Mouse (Mus musculus): ENCODE results near the gene Neurl4. TPM values are rescaled to one million over a fixed set of nuclear protein-coding genes. Genes with fewer than 3 reads are reported as not detected.
A peak's percentile ranks its signal among the peaks of the same experiment; 100 is the strongest.
"Not testable (repeated sequence)": the region's sequence is repeated elsewhere in the genome, so short reads cannot be mapped to it uniquely, and the experiment has no call there.

Gene Neurl4
- total RNA-seq (2021) = 10 to 100 TPM; 43.5 to 45.8 TPM
- long read RNA-seq, experiment 1, partial matches to known transcripts = 5 of 15 reads
- long read RNA-seq, experiment 1, other reads (novel, unspliced or antisense) = 10 of 15 reads
- long read RNA-seq, experiment 2, partial matches to known transcripts = 11 of 19 reads
- long read RNA-seq, experiment 2, other reads (novel, unspliced or antisense) = 8 of 19 reads

DNA sequence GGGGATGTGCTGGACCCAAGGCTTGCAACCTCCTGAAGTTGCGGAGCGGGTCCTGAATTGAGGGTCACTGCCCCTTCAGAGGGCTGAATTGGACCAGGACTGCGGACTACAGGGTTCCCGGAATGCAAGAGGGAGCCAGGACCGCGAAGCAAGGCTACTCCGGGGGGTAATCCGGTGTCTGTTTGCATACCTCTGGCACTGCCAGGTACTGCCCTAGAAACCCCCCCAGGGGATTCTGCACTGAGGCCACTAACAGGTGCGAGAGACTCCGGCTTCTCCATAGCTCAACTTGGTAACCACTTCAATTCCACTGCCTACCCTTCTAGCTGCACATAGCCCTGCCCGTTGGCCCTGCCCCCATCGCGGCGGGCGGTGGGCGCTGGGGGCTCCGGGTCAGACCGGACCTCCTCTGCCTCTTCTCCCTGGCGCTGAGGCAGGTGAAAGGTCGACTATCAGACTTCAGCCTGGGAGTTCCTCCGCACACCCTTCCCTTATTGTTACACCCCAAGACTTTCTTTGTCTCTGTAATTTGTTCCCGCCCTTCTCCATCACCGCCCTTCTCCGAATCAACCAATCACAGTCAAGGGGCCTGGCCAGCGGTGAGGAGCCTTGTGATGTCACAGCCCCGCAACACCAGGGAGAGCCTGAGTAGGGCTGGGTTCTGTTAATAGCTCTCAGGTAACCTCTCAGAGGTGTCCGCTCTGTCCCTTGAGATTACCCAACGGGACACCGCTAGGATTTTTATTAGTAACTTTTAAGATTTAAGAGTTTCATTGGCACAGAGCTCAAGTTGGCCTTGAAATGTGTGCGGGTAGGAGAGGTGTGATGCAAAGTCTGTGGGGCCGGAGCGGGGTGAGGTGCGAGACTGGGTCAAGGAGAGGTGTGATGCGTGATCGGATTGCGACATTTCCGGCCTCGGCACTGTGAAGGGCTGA lies at the start of gene Neurl4, which contains the start of gene 2810408A11Rik:
Neurl4 (plus strand) TSS at position 602 of the 935 bp plus-strand sequence.
2810408A11Rik (minus strand) TSS at position 517 of the 935 bp plus-strand sequence.
- intact Hi-C loops (cut with DNase I) = loop anchor here (2.0 kb wide), 1 partner anchor 62 kb away; the partner anchor contains the start of gene Tmem256
- peak; percentile 83 to 86 for DNase-seq

DNA sequence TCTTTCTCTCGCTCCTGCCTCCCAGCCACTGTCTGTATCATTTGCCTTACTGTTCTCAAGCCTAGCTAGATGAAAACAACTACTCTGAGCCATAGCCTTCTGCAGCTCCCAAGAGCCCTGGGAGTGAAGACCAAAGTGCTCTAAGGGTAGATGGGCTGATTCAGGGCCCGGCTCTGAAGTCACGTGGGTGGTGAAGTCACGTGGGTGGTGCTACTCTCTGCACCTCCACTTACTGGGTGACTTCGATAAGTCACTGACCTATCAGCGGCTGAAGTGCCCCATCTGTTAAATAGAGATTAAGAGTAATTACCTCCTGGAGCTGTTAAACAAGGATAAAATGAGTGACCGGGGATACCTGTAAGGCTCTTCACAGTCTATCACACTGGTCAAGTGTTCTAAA lies 46.9 kb upstream of the Neurl4 start:
- intact Hi-C loops (cut with DNase I) = no loop called here

GRCm38 (mm10) chr11:69854680-69855079 lies 46.2 kb upstream of the Neurl4 start:
- intact Hi-C loops (cut with DNase I) = no loop called here
- DNase-seq = no peak

More for the DNA sequence above, 46.9 kb upstream of the Neurl4 start:
- DNase-seq = no peak

DNA sequence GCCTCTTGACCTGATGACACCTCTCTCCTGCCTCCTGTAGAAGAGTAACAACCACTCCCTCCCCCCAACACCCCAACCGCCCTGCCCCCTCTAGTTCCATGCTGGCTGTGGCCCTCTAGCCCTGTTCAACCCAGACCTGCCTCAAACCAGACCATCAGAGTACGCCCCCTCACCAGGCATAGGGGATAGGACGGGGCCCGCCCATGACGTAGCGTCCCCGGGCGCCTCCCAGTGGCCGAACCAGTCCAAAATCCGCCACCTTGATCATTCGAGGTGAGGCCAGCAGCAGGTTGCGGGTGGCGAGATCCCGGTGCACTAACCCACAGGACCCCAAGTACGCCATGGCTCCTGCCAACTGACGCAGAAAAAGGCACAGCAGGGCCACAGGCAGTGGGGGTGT lies 45.5 kb upstream of the Neurl4 start:
- DNase-seq = peak; percentile 52 to 58
- intact Hi-C loops (cut with DNase I) = no loop called here

DNA sequence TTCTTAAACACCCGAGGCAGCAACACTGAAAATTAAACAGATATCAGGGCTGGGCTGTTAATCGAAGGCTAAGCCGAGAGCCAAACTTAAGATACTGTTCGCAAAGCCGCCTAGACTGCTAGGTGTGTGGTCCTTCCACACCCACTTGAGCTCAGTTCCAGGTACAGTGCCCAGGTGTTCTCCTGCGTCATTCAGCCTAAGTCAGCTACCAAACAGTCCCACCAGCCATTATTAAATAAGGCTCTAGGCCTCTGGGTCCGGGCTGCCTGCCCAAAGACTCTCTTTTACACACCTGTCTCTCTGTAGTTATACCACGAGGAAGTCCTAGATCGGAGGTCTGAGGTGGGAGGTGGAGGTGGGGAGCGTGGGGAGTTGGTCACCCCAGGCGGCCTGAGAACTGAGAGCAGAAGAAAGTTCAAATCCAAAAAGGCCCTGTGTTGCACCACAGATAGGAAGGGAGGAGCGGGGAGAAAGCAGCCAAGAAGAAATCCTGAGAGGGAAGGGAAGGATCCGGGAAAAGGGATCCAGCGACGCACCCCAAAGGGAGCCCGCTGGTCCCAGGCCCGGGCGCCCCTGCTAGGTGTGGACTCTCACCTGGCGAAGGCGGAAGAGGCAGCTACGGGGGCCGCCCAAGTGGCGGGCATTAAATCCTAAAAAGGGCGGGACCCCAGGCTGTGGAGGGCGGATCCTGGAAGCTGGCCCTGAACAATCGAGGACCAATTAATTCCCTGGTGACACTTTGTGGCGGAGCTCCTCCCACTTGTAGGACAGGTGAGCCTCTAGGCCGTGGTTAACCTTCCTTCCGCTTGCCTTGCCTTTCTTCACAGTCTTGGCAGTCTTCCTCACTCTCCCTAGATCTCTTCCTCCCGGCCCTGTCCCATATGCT lies 42.5 kb upstream of the Neurl4 start, which contains the start of gene Tnk1:
Tnk1 (minus strand) TSS at position 618 of the 886 bp plus-strand sequence.
- no peak for DNase-seq
- intact Hi-C loops (cut with DNase I) = no loop called here

GRCm38 (mm10) chr11:69863729-69864128 lies 37.1 kb upstream of the Neurl4 start:
- intact Hi-C loops (cut with DNase I); DNase-seq: not testable (repeated sequence)

DNA sequence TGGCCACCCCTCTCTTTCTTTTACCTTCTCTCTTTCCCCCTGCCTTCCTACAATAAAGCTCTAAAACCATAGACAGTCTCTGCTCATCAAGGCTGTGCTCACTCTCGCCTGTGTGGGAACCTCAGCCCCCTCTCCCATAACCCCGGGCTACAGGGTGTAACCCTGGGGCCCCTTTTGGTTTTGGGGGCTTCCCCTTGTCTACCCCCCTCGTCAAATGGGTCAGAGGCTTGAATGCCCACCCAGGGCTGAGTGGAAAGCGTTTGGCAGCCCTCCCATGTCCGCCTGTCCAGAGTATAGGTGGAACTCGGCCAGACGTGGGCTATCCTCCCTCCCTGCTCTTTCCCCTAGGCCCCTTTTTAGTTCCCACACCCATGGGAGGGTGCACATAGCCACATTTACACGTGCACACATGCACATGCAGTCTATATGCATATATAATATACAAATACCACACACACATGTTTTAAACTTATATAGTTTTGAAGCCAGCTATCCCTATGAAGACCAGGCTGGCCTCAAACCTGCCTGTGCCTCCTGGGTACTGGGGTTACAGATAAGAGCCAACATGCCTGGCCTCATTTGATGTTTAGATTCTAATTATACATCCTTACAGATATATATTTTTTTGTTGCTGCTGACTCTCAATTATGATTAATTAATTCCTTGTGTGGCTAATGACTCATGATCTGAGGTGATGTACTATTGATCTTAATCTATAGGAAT lies 36.6 kb upstream of the Neurl4 start:
- intact Hi-C loops (cut with DNase I) = no loop called here

GRCm38 (mm10) chr11:69865561-69865960 lies 35.3 kb upstream of the Neurl4 start:
- DNase-seq = no peak
- intact Hi-C loops (cut with DNase I) = no loop called here

More for the DNA sequence above, 36.6 kb upstream of the Neurl4 start:
- no peak for DNase-seq

DNA sequence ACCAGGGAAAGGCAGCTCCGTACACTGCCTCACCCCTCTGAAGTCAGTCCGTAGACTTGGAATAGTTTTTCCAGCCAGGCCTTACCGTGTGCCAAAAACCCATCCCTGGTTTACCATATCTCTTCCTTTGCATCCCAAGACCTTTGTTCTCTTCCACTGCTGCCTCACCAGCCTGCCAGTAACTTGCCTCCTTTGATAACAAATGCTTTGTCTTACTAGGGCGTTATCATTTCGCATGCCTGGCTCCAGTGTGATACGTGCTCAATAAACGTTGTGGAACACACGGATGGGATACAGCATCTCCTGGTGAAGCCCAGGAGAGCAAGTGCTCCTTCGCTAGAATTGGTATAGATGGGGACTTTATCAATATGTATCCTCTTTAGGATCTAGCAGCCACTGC lies 33.5 kb upstream of the Neurl4 start:
- intact Hi-C loops (cut with DNase I) = no loop called here
- no peak for DNase-seq

GRCm38 (mm10) chr11:69870289-69871069 lies 30.4 kb upstream of the Neurl4 start:
- intact Hi-C loops (cut with DNase I) = no loop called here
- no peak for DNase-seq

DNA sequence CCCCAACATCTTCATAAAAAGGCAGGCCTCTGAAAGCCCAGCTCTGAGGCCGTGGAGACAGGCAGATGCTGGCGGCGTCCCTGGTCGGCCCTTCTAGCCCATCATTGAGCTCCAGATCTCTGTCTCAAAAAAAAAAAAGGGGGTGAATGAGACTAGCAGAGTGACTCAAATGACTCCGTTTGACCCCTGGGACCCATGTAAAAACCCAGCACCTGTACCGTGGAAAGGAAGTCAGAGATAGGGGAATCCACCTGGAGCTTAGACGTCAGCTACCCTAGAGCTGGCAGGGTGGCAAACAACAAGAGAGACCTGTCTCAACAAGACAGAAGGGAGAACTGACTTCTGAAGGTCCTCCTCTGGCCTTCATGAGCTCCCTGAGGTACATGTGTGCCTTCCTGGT lies 29.1 kb upstream of the Neurl4 start:
- DNase-seq = no peak
- intact Hi-C loops (cut with DNase I) = no loop called here

- intact Hi-C loops (cut with DNase I) = no loop called here
- DNase-seq = no peak
Measured at GRCm38 (mm10) chr11:69872451-69872850, 28.4 kb upstream of the Neurl4 start.

- peak; percentile 59 to 62 for DNase-seq
- intact Hi-C loops (cut with DNase I) = loop anchor here (2.0 to 5.0 kb wide), 5 partner anchors 39 to 194 kb away; partner anchors contain the start of genes Nlgn2, Senp3 and Tmem256
Measured at GRCm38 (mm10) chr11:69876186-69876585, 24.7 kb upstream of the Neurl4 start.

DNA sequence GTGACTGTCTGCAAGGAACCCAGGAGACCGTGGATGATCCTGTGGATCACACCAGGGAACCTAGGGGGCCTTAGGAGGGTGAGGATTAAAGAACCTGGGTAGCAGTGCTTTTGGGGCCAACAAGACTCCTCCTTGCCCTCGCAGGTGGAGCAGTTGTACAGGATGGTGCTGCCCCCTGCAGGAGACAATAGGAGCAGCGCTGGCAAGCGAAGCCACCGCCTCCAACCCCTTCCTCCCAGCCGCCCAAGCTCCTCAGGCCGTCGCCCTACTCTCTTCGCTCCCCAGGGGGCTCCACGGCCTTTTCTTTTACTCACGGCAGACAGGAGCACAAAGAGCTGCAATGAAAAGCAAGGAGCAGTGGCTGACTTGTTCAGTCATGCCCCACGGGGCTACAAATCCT lies 24.0 kb upstream of the Neurl4 start:
- peak; percentile 89 to 93 for DNase-seq
- intact Hi-C loops (cut with DNase I) = loop anchor here (2.0 to 5.0 kb wide), 5 partner anchors 40 to 195 kb away; partner anchors contain the start of genes Nlgn2, Senp3 and Tmem256

DNA sequence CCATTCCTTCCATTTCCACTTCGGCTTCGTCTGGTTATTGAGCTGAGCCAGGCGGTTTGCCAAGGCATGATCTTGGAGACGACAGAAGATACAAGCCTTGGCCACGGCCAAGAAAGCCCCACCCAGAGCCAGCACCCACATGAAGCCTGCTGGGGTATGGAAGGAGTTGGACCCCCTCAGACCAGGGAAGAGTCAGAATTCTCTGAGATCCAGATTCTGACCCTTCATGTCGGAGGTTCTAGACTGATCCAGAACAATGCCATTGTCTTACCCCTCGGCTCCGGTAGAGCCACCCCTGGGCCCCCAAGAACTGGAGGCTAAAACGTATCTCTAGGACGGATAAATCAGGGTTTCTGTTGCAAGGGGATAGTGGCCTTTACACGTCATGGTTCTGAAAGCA lies 23.0 kb upstream of the Neurl4 start, which contains the start of gene Tmem95:
Tmem95 (minus strand) TSS at position 141 of the 400 bp plus-strand sequence.
- intact Hi-C loops (cut with DNase I) = loop anchor here (2.0 to 5.0 kb wide), 5 partner anchors 41 to 196 kb away; partner anchors contain the start of genes Nlgn2, Senp3 and Tmem256
- no peak for DNase-seq

- DNase-seq = no peak
- intact Hi-C loops (cut with DNase I) = loop anchor here (5.0 kb wide), 3 partner anchors 41 to 196 kb away; partner anchors contain the start of genes Nlgn2, Senp3 and Tmem256
Measured at GRCm38 (mm10) chr11:69878399-69878798, 22.5 kb upstream of the Neurl4 start.

GRCm38 (mm10) chr11:69878952-69879351 lies 21.9 kb upstream of the Neurl4 start:
- DNase-seq = no peak
- intact Hi-C loops (cut with DNase I) = loop anchor here (5.0 kb wide), 3 partner anchors 42 to 197 kb away; partner anchors contain the start of genes Nlgn2, Senp3 and Tmem256

- intact Hi-C loops (cut with DNase I) = loop anchor here (2.0 to 5.0 kb wide), 5 partner anchors 41 to 197 kb away; partner anchors contain the start of genes Eif5a, Nlgn2, Senp3 and Slc2a4
- no peak for DNase-seq
Measured at GRCm38 (mm10) chr11:69879711-69880110, 21.2 kb upstream of the Neurl4 start.
